Mouse (Mus musculus) ovary, postnatal 14 days (tissue): Measurements from ENCODE around the gene Ifnk.

ENCODE experiments used
- DNase-seq: peaks from one replicate; pipeline ENCODE4 v3.0.0; 2022; ENCODE audit warnings: low spot score

Ifnk gene

GRCm38 (mm10) chr4:35151756-35152155, at the start of gene Ifnk:
Ifnk (plus strand) TSS chr4:35152056.
- DNase-seq: no peak

- DNase-seq: no peak
Measured at GRCm38 (mm10) chr4:35105115-35105773, 46.6 kb upstream of the Ifnk start.

- no peak for DNase-seq
Measured at GRCm38 (mm10) chr4:35112452-35112851, 39.4 kb upstream of the Ifnk start.

GRCm38 (mm10) chr4:35113516-35114248, 38.2 kb upstream of the Ifnk start:
- DNase-seq: no peak

- no peak for DNase-seq
Measured at GRCm38 (mm10) chr4:35114950-35115349, 36.9 kb upstream of the Ifnk start.

- DNase-seq: no peak
Measured at GRCm38 (mm10) chr4:35115933-35116332, 35.9 kb upstream of the Ifnk start.

- no peak for DNase-seq
Measured at GRCm38 (mm10) chr4:35117144-35117543, 34.7 kb upstream of the Ifnk start.

GRCm38 (mm10) chr4:35118851-35119250, 33.0 kb upstream of the Ifnk start:
- DNase-seq: no peak

- DNase-seq: no peak
Measured at GRCm38 (mm10) chr4:35120159-35120558, 31.7 kb upstream of the Ifnk start.

- DNase-seq: no peak
Measured at GRCm38 (mm10) chr4:35120575-35120974, 31.3 kb upstream of the Ifnk start.

- no peak for DNase-seq
Measured at GRCm38 (mm10) chr4:35121060-35121459, 30.8 kb upstream of the Ifnk start.

GRCm38 (mm10) chr4:35123087-35123486, 28.8 kb upstream of the Ifnk start:
- no peak for DNase-seq

GRCm38 (mm10) chr4:35124027-35124426, 27.8 kb upstream of the Ifnk start:
- DNase-seq: no peak

GRCm38 (mm10) chr4:35125299-35125777, 26.5 kb upstream of the Ifnk start:
- no peak for DNase-seq

- no peak for DNase-seq
Measured at GRCm38 (mm10) chr4:35126776-35127175, 25.1 kb upstream of the Ifnk start.

GRCm38 (mm10) chr4:35127759-35128158, 24.1 kb upstream of the Ifnk start:
- DNase-seq: no peak

- no peak for DNase-seq
Measured at GRCm38 (mm10) chr4:35130411-35130948, 21.4 kb upstream of the Ifnk start.

GRCm38 (mm10) chr4:35131592-35131991, 20.3 kb upstream of the Ifnk start:
- no peak for DNase-seq

- DNase-seq: no peak
Measured at GRCm38 (mm10) chr4:35133411-35133810, 18.4 kb upstream of the Ifnk start.

GRCm38 (mm10) chr4:35134846-35135611, 16.8 kb upstream of the Ifnk start:
- DNase-seq: no peak

GRCm38 (mm10) chr4:35135806-35136205, 16.1 kb upstream of the Ifnk start:
- no peak for DNase-seq

GRCm38 (mm10) chr4:35136996-35137395, 14.9 kb upstream of the Ifnk start:
- DNase-seq: no peak

GRCm38 (mm10) chr4:35138077-35138476, 13.8 kb upstream of the Ifnk start:
- no peak for DNase-seq
